Mouse (Mus musculus): ENCODE results near the gene Usp37. TPM values are rescaled to one million over a fixed set of nuclear protein-coding genes. Genes with fewer than 3 reads are reported as not detected.

Gene Usp37
- total RNA-seq, 2 experiments from 2014 or later, result 8.7 to 9.0 TPM

DNA sequence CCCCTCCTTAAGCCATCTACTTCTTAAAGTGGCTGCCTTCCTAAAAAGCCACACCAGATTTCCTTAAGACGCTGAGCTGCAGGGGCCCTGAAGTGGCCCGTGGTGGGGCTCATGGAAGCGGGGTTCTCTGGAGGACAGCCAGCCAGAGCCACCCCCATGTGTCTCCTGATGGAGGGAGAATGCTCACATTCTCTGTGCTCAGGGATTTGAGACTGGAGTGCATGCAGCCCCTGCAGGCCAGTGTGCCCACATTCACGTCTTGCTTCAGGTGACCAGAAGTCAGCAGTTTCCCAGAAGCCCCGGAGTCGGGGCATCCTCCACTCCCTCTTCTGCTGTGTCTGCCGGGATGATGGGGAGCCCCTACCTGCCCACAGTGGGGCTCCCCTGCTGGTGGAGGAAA is 151.1 kb downstream of the Usp37 start:
- H3K4me3 ChIP-seq, result peak overlapping the region; percentile 99
- DNase-seq, result no peak
- no peak for TF ChIP-seq CTCF (IDR thresholded peaks at IDR 0.05)
- intact Hi-C loops (cut with DNase I), result loop anchor here (10.0 kb wide), 1 partner anchor 922 kb away; the partner anchor contains the start of gene Dnpep
- H3K27ac ChIP-seq, result peak overlapping the region; percentile 98

DNA sequence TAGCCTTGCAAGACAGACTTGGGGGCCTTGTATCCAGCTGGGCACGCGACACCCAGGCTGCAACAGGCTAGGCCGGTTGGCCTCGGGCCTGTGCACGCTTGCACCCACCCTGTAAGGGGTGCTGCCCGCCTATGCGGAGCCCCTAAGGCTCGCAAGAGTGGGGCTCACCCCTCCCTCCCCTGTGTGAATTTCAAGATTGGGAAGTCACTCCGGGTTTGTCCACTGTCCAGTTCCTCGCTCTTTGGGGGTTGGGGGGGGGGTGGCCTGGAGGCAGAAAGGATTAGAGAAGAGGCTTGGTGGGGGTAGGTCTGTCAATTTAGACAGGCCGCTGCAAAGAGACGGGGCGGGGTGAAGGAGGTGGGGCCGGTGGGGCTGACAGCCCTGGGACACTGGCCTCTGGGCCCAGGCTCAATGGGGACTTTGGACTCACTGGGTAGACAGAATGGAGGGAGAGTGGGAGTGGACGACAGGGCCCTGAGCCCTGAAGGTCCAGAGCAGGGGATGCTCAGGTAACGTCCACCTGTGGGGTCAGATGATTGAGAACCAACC is 151.6 kb downstream of the Usp37 start:
- no peak for TF ChIP-seq CTCF (IDR thresholded peaks at IDR 0.05)
- intact Hi-C loops (cut with DNase I), result loop anchor here (10.0 kb wide), 1 partner anchor 922 kb away; the partner anchor contains the start of gene Dnpep
- Histone ChIP-seq H3K27ac (peak overlapping the region; percentile 98), H3K4me3 (peak overlapping the region; percentile 99)
- peak; percentile 49 for DNase-seq

DNA sequence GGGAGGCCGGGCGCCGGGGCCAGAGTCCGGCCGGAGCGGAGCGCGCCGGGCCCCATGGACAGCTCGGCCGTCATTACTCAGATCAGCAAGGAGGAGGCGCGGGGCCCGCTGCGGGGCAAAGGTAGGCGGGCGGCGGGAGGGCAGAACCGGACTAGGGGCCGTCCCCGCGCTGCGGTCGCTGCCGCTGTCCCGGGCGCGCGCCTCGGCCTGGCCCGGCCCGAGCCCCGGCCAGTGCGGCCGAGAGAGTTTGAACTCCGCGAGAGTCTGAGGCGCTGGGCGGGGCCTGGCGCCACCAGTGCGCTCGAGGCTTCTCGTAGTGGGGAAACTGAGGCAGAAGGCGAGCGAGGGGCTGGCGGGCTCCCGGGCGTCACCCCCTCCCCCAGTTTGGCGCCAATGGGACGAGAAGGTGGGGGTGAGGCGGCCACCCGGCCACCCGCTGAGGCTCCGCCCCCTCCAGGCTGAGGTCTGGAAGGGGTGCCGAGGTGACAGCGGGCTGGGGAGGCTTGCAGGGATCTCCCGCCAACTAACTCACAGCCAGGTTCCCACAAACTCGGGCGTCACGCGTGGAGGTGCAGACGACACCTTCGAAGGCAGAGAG is 152.1 kb downstream of the Usp37 start:
- no peak for TF ChIP-seq CTCF (IDR thresholded peaks at IDR 0.05)
- peak; percentile 90 for DNase-seq
- H3K27ac ChIP-seq, result peak overlapping the region; percentile 98
- intact Hi-C loops (cut with DNase I), result loop anchor here (10.0 kb wide), 1 partner anchor 923 kb away; the partner anchor contains the start of gene Dnpep
- peak overlapping the region; percentile 99 for H3K4me3 ChIP-seq

DNA sequence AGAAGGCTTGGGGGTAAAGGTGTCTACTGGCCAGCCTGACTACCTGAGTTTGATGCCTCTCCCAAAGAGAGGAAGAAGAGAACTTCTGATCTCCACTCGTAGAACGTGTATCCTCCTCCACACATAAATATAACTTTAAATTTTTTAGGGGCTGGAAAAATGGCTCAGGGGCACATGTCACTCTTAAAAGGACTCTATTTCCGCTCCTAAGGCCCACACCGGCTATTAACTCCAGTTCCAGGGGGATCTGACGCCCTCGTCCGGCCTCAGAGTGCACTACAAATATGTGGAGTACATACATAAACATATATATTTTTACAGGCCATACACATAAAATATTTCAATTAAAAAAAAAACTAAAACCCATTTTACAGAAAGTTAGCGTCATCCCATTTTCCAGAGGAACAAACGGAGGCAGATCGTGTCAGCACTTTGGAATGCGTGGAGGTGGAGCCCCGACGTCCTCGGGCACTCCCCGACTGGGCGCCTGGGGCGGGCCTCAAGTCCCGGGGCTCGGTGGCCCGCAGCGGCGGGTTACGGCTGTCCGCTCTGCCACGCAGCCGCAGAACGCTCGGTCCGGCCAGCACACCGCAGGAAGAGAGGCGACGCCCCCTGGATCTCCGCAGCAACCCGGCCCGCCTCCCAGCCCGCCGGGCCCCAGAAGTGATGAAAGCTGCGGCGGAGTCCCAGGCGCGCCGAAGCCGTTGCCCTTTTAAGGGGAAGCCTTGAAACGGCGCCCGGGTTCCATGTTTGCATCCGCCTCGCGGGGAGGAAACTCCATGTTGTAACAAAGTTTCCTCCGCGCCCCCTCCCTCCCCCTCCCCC is 152.9 kb downstream of the Usp37 start, which contains the start of gene Ctdsp1:
Gene Ctdsp1 (plus strand): TSS at position 586 of the 825 bp plus-strand sequence.
- intact Hi-C loops (cut with DNase I), result loop anchor here (10.0 kb wide), 1 partner anchor 924 kb away; the partner anchor contains the start of gene Dnpep
- no peak for TF ChIP-seq CTCF (IDR thresholded peaks at IDR 0.05)
- peak; percentile 100 for DNase-seq
- Histone ChIP-seq H3K27ac (peak within 1 kb of the TSS; percentile 98), H3K4me3 (peak within 1 kb of the TSS; percentile 99)

DNA sequence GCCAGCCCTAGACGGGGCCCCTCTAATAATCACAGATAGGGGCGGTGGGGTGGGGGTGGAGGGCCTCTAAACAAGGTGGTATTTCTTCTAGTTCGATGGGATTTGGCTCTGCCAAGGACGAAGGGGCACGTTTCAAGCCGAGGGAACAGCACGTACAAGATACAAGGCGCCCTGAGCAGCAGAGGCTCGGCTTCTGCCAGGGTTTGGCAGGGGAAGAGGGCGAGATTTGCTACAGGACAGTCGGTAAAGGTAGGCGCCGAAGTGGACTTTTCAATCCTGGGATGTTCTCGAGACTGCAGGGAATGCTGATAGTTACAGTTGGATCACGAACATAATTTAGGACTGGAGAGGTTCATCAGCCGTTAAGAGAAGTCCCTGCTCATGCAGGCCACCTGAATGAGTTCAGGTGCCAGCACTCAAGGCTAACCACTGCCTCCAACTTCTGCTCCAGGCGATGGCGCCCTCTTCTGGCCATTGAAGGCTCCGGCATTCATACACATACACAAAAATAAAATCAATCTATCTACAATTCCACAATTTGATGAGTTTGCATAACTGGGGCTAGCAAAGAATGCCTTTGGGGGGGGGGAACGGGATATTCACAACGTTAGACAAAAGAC is 153.7 kb downstream of the Usp37 start:
- peak; percentile 81 for DNase-seq
- intact Hi-C loops (cut with DNase I), result loop anchor here (10.0 kb wide), 1 partner anchor 924 kb away; the partner anchor contains the start of gene Dnpep
- H3K4me3 ChIP-seq, result peak overlapping the region; percentile 99
- peak overlapping the region; percentile 98 for H3K27ac ChIP-seq
- peak; percentile 77 for TF ChIP-seq CTCF (IDR thresholded peaks at IDR 0.05)

DNA sequence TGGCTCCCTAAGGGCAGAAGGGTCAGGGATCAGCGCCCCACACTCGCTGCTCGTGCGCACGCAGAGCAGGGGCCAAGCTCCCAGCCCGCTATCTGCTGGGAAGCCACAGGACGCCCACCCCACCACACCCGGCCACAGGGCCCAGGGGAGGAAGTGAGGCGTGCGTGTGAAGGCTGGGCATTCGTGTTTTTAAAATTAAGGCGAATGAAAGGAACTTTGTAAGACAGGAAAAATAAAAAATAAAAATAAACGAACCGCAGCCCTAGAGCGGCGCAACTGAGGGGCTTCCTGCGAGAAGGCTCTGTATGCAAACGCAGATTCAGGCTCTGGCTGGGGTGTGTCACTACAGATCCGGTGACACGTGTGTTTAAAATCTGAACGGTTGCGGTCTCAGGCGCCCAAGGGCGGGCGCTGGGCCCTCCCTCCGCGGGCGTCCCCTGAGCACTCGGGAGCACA is 154.2 kb downstream of the Usp37 start:
- TF ChIP-seq CTCF (IDR thresholded peaks at IDR 0.05), result no peak
- DNase-seq, result peak; percentile 58
- H3K4me3 ChIP-seq, result peak overlapping the region; percentile 99
- intact Hi-C loops (cut with DNase I), result loop anchor here (5.0 to 10.0 kb wide), 2 partner anchors 183 to 925 kb away; partner anchors contain the start of gene Dnpep
- peak overlapping the region; percentile 98 for H3K27ac ChIP-seq

DNA sequence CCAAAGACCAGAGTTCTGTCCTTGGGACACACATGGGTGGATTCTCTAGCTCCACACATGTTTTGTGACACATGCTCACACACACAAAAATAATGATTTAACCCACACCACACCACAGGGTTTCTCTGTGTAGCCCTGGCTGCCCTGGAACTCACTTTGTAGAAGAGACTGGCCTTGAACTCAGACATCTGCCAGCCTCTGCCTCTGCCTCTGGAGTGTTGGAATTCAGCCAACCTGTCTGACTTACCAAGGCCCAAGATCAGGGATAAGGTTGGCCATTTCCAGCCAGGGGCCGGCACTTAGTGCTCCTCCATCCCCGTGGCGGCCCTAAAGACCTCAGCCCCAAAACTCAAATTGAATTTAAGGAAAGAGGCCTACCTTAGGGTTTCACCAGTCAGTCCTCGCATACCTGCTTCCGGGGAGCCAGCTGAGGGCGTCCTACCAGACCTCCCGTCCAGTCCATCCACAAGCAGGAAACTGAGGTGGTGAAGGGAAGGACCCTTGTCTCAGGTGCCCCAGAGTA is 155.6 kb downstream of the Usp37 start:
- Histone ChIP-seq H3K4me3 (no peak overlapping the region), H3K27ac (peak overlapping the region; percentile 98)
- DNase-seq, result no peak
- TF ChIP-seq CTCF (IDR thresholded peaks at IDR 0.05), result no peak
- intact Hi-C loops (cut with DNase I), result loop anchor here (5.0 kb wide), 1 partner anchor 181 kb away; no protein-coding TSS in a partner anchor

DNA sequence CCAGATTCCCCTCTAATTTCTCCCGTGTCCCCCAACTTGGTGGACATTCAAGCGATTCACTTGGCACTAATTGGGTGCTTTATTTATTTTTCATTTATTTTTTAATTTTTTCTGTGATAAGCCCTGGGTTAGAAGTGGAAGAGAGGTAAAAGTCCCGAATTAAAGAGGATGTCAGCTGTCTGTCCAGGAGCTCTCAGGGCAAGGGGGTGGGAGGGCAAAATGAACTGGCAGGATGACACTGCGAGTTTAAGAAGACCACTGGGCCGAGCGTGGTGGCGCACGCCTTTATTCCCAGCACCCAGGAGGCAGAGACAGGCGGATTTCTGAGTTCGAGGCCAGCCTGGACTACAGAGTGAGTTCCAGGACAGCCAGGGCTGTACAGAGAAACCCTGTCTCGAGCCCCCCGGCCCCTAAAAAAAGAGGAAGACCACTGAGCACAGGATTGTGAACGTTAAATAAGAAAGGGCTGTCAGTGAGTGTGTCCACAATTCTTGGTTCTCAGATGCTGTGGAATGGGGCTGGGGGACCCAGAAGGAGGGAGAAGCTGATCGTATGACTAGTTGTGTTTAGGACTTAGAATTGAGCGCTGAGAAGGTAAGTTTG is 156.6 kb downstream of the Usp37 start:
- no peak for TF ChIP-seq CTCF (IDR thresholded peaks at IDR 0.05)
- peak overlapping the region; percentile 98 for H3K27ac ChIP-seq
- intact Hi-C loops (cut with DNase I), result loop anchor here (5.0 kb wide), 1 partner anchor 180 kb away; no protein-coding TSS in a partner anchor
- peak overlapping the region; percentile 69 for H3K4me3 ChIP-seq
- no peak for DNase-seq

DNA sequence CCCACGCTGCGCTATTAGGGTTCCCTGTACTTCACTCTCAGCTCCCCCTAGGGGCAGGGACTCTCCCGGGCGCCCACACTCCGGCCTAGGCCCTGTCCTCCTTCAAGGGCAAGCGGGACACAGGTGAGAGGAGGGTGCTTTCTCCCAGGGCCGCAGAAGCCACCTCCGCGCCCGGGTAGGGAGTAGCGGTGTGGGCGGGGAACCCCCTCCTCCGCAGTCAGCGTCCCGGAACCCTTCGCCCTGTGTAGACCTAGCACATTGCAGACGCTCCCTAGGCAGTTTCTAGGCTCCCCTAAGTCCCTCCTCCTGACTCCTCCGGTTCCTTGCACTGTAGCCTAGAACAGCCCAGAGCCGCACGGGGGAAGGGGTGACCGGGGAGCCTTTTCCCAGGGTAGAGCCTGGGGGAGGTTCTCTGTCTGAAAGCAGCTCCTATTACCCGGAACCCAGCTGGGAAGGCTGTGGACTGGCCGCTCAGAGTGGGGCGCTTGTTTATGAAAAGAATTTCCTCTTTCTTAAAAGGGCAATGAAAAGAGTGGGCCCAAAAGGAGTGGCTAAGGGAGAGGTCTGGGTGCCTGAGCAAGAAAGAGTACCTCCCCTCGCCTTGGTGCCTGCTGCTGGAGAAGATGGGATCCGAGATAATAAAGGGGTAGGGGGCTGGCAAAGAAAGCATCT is 157.2 kb downstream of the Usp37 start:
- DNase-seq, result peak; percentile 95
- Histone ChIP-seq H3K27ac (peak overlapping the region; percentile 98), H3K4me3 (peak overlapping the region; percentile 69)
- peak; percentile 77 for TF ChIP-seq CTCF (IDR thresholded peaks at IDR 0.05)
- intact Hi-C loops (cut with DNase I), result loop anchor here (5.0 kb wide), 1 partner anchor 180 kb away; no protein-coding TSS in a partner anchor

DNA sequence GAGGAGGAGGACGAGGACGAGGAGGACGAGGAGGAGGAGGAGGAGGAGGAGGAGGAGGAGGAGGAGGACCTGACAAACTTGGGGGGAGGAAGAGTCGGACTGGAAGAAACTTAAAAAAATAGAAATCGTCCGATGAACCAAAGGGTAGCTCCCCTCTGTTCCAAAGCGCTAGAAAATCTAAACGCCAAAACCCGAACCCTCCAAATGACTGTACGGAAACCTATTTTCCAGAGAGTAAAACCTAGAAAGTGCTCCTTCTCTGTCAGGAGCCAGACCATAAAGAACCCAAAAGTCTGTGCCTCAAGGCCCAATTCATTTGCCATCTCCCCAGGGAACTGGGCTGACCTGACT is 157.7 kb downstream of the Usp37 start:
- DNase-seq, result no peak
- intact Hi-C loops (cut with DNase I), result loop anchor here (5.0 kb wide), 1 partner anchor 179 kb away; no protein-coding TSS in a partner anchor
- peak overlapping the region; percentile 98 for H3K27ac ChIP-seq
- no peak for TF ChIP-seq CTCF (IDR thresholded peaks at IDR 0.05)
- H3K4me3 ChIP-seq, result peak overlapping the region; percentile 69

DNA sequence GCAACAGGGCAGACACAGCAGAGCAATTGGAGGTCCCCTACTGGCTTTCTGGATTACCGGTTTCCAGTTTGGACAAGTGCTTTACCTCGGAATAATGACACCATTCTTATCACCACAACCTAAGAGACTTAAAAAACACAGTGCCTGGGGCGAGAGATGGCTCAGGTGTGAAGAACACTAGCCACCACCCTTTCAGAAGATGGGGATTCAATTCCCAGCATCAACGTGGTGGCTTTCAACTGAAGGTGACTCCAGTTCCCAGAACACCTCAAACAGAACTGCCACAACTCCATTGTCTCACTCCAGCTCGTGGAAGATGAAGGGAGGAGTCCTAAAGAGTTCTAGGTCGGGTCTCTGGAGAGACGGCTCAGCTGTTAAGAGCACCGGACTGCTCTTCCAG is 158.6 kb downstream of the Usp37 start:
- peak overlapping the region; percentile 98; the same call in 1 of the 2 replicates for H3K27ac ChIP-seq
- no peak for TF ChIP-seq CTCF (IDR thresholded peaks at IDR 0.05)
- no peak for DNase-seq
- H3K4me3 ChIP-seq, result no peak overlapping the region
- intact Hi-C loops (cut with DNase I), result loop anchor here (5.0 kb wide), 1 partner anchor 178 kb away; no protein-coding TSS in a partner anchor

Small RNA genes lying within 50 kb of the gene (microRNA-seq; reads per million reads assigned to microRNA genes)
- gene Gm25035 (not detected), gene Mir26b (42,152 reads per million, percentile 97 among the genes with 10 or more reads in this experiment)

Other genes with a start within 250 kb of the Usp37 start
- gene Tmbim1, start 238.7 kb downstream of the Usp37 start, total RNA-seq (2021), result 10 to 100 TPM; 35.2 to 35.4 TPM
- under 1 TPM in 1 of 2 experiments, not detected in 1; 0.13 TPM for gene Catip, start 182.2 kb downstream of the Usp37 start, total RNA-seq (2021)
- gene Slc11a1, start 169.1 kb downstream of the Usp37 start, total RNA-seq (2021), result 1 to 10 TPM; 3.8 to 5.6 TPM
- gene Ctdsp1, start 152.8 kb downstream of the Usp37 start, total RNA-seq (2021), result 100 to 1,000 TPM in 1 of 2 experiments, 10 to 100 TPM in 1; 92.2 to 111 TPM
- gene Vil1, start 134.9 kb downstream of the Usp37 start, total RNA-seq (2021), result not detected
- 10 to 100 TPM; 12.0 to 16.3 TPM for gene Cnot9, start 38.2 kb downstream of the Usp37 start, total RNA-seq (2021)
- 100 to 1,000 TPM in 1 of 2 experiments, 10 to 100 TPM in 1; 67.8 to 126 TPM for gene Plcd4, start 1.4 kb downstream of the Usp37 start, total RNA-seq (2021)
- 10 to 100 TPM in 1 of 2 experiments, 1 to 10 TPM in 1; 8.1 to 15.5 TPM for gene Zfp142, start 44.0 kb upstream of the Usp37 start, total RNA-seq (2021)
- 10 to 100 TPM; 16.9 to 26.2 TPM for gene Bcs1l, start 44.0 kb upstream of the Usp37 start, total RNA-seq (2021)
- gene Rnf25, start 57.1 kb upstream of the Usp37 start, total RNA-seq (2021), result 10 to 100 TPM; 18.9 to 20.2 TPM
- under 1 TPM; 0.17 to 0.20 TPM for gene Stk36, start 57.2 kb upstream of the Usp37 start, total RNA-seq (2021)
- gene Ttll4, start 117.5 kb upstream of the Usp37 start, total RNA-seq (2021), result 10 to 100 TPM; 11.7 to 19.7 TPM
- gene Cyp27a1, start 169.3 kb upstream of the Usp37 start, total RNA-seq (2021), result 10 to 100 TPM; 37.7 to 75.4 TPM
- gene Prkag3, start 204.9 kb upstream of the Usp37 start, total RNA-seq (2021), result 100 to 1,000 TPM in 1 of 2 experiments, 10 to 100 TPM in 1; 61.6 to 111 TPM
- gene Wnt6, start 227.6 kb upstream of the Usp37 start, total RNA-seq (2021), result under 1 TPM; 0.39 to 0.77 TPM
- under 1 TPM in 1 of 2 experiments, not detected in 1; 0.39 TPM for gene Wnt10a, start 247.2 kb upstream of the Usp37 start, total RNA-seq (2021)

Data from gastrocnemius, adult 2 months (tissue).